Mouse (Mus musculus) thymus, adult 2 months (tissue): ENCODE results near the gene Daam2.

ENCODE experiments used
- CTCF ChIP-seq: fragments of 200-500 bp; IDR thresholded peaks from 2 replicates; pipeline ENCODE4 v1.5.1; 2012; ENCODE audit warnings: mild to moderate bottlenecking, control low read depth, low read length, moderate library complexity, borderline replicate concordance; ENCODE audit not compliant: control insufficient read depth, poor library complexity, insufficient read depth; ENCODE audit errors: extremely low read depth
- POLR2A ChIP-seq: fragments of 200-500 bp; IDR thresholded peaks from 2 replicates; pipeline ENCODE4 v1.6.1; 2012; ENCODE audit warnings: mild to moderate bottlenecking, low read length, control low read depth, moderate library complexity; ENCODE audit not compliant: control insufficient read depth, poor library complexity, insufficient read depth; ENCODE audit errors: extremely low read depth

DNA sequence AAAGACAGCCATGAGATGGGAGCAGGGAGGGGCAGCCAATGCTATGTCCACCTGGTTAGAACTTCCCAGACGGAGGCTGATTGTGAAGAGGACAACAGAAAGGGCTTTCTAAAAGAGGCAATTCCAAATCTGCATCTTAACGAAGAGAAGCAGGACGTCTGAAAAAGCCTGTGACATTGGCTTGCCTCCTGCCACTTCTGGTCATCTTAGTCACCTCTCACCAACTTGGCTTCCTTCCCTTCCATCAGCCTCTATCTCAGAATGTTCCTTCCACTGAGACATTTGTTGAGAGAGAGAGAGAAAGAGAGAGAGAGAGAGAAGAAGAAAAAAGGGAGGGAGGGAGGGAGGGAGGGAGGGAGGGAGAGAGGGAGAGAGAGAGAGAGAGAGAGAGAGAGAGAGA lies 47.1 kb downstream of the Daam2 start:
- no peak for TF ChIP-seq CTCF
- no peak for TF ChIP-seq POLR2A
